Mouse (Mus musculus): ENCODE measurements around the gene Cactin.
A peak's percentile ranks its signal among the peaks of the same experiment; 100 is the strongest.

Gene Cactin

DNA sequence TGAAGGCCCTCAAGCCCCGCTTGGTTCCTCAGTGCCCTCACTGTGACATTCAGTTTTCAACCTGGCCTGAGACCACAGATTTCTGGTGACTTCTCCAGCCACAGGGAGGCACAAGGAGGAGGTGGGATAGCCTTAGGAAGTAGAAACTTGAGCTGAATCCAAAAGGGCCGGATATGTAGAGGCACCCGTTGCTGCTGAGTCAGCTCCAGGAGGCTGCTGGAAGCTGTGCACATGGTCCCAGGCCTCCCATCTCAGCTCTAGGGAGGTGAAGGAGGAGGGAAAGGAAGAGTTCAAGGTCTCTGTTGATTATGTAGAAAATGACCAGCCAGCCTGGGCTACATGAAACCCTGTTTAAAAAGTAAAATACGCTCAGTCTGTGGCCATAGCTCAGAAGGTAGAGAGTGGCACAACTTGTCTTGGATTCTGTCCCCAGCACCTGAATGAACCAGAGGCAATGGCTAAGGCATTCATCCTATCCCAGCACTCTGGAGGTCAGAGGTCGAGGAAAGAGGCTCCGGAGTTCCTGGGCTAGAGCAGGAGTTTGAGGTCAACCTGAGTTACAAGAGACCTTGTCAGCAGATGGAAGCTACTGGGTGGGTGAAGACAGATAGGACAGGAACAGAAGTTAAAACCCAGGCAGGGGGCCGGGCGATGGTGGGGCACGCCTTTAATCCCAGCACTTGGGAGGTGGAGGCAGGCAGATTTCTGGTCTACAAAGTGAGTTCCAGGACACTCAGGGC lies 34.0 kb downstream of the Cactin start:
- DNase-seq (ENCODE audit: low read depth, low spot score): no peak
- Histone ChIP-seq H3K36me3 (ENCODE audit: control insufficient read depth, insufficient read depth, low read length, poor library complexity, severe bottlenecking) (no peaks in the 10 kb centered on the region), H3K27me3 (ENCODE audit: control insufficient read depth, insufficient read depth, low read length, poor library complexity, severe bottlenecking) (no peaks in the 10 kb centered on the region)

DNA sequence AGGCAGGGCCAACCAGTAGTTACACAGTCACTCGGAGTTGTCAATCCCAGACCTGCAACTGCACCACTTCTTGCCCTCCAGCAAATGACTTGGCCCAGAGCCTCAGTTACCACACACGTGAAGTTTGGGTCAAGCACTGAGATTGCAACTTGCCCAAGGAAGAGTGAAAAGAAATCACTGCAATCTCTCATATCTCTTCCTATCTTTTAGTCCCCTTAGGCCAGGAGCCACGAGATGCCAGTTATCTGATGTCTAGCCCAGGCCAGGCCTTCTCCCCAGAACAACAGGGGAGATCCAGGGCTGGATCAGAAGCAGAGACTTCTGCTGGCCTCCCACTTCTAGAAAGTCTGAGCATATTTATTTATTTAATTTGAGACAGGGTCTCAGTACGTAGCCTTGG lies 34.6 kb downstream of the Cactin start:
- no peak for DNase-seq (ENCODE audit: low read depth, low spot score)
- no peaks in the 10 kb centered on the region for H3K27me3 ChIP-seq (ENCODE audit: control insufficient read depth, insufficient read depth, low read length, poor library complexity, severe bottlenecking)
- H3K36me3 ChIP-seq (ENCODE audit: control insufficient read depth, insufficient read depth, low read length, poor library complexity, severe bottlenecking): no peaks in the 10 kb centered on the region

- DNase-seq (ENCODE audit: low read depth, low spot score): peak; percentile 80
- Histone ChIP-seq H3K27me3 (ENCODE audit: control insufficient read depth, insufficient read depth, low read length, poor library complexity, severe bottlenecking) (no peaks in the 10 kb centered on the region), H3K36me3 (ENCODE audit: control insufficient read depth, insufficient read depth, low read length, poor library complexity, severe bottlenecking) (no peaks in the 10 kb centered on the region)
Measured at GRCm38 (mm10) chr10:81356352-81356990, 35.6 kb downstream of the Cactin start.

DNA sequence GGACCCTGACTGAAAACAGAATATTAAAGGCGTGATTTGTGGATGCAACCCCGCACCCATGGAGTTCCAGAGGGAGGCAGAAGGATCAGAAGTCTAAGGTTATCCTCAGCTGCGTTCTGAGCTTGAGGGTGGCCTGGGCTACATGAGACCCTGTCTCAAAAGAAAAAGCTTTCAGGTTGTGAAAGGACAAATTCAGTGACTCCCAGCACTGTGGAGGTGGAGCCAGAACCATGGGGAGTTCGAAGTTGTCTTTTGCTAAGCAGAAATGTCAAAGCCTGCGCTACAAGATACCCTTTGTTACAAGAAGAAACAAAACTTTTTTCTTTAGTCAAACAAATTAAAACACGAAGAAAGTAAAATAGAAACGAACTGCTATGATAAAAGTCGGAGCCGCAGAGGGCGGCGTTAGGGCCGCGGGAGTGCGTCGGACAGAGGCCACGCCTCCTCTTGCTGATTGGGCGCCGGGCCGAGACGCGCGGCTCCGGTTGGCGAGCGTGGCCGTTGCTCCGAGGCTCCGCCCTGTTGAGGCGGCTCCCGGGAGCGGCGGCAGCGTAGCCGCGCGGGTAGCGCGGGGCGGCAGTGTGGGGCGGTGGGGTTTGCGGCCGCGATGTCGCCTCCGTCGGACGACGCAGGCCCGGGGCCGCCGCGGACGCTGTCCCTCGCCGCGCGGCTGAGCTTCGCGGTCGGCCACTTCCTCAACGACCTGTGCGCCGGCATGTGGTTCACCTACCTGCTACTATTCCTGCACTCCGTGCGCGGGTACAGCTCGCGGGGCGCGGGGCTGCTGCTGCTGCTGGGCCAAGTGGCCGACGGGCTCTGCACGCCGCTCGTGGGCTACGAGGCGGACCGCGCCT lies 36.3 kb downstream of the Cactin start, which contains the start of gene Mfsd12:
Gene Mfsd12, plus strand, starts transcription at position 501 of the 854 bp plus-strand sequence.
- Histone ChIP-seq H3K36me3 (ENCODE audit: control insufficient read depth, insufficient read depth, low read length, poor library complexity, severe bottlenecking) (no peaks in the 10 kb centered on the region), H3K27me3 (ENCODE audit: control insufficient read depth, insufficient read depth, low read length, poor library complexity, severe bottlenecking) (no peaks in the 10 kb centered on the region)
- DNase-seq (ENCODE audit: low read depth, low spot score): peak; percentile 91

GRCm38 (mm10) chr10:81358209-81358608 lies 37.3 kb downstream of the Cactin start:
- Histone ChIP-seq H3K27me3 (ENCODE audit: control insufficient read depth, insufficient read depth, low read length, poor library complexity, severe bottlenecking) (no peaks in the 10 kb centered on the region), H3K36me3 (ENCODE audit: control insufficient read depth, insufficient read depth, low read length, poor library complexity, severe bottlenecking) (no peaks in the 10 kb centered on the region)
- DNase-seq (ENCODE audit: low read depth, low spot score): no peak

GRCm38 (mm10) chr10:81358841-81359240 lies 37.9 kb downstream of the Cactin start:
- no peaks in the 10 kb centered on the region for H3K36me3 ChIP-seq (ENCODE audit: control insufficient read depth, insufficient read depth, low read length, poor library complexity, severe bottlenecking)
- peak; percentile 35 for DNase-seq (ENCODE audit: low read depth, low spot score)
- no peaks in the 10 kb centered on the region for H3K27me3 ChIP-seq (ENCODE audit: control insufficient read depth, insufficient read depth, low read length, poor library complexity, severe bottlenecking)

DNA sequence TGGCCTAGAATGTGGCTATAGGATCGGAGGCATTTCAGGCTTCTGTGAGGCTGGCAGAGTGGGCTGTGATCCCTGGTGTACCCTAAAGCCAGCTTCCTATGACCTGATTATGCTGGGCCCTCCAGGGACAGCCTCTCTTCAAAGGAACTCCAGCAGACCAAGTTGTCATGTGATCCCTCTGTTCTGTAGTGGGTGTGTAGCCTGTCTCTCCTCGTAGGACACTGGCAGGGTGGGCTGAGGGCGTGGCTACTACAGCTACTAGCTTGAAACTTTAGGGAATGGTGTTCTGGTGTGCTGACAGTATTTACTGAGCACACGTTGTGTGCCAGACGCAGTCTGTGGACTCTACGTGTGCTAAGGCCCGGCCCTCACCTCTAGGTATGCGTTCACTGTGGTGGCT lies 39.8 kb downstream of the Cactin start:
- Histone ChIP-seq H3K27me3 (ENCODE audit: control insufficient read depth, insufficient read depth, low read length, poor library complexity, severe bottlenecking) (no peaks in the 10 kb centered on the region), H3K36me3 (ENCODE audit: control insufficient read depth, insufficient read depth, low read length, poor library complexity, severe bottlenecking) (no peaks in the 10 kb centered on the region)
- no peak for DNase-seq (ENCODE audit: low read depth, low spot score)

DNA sequence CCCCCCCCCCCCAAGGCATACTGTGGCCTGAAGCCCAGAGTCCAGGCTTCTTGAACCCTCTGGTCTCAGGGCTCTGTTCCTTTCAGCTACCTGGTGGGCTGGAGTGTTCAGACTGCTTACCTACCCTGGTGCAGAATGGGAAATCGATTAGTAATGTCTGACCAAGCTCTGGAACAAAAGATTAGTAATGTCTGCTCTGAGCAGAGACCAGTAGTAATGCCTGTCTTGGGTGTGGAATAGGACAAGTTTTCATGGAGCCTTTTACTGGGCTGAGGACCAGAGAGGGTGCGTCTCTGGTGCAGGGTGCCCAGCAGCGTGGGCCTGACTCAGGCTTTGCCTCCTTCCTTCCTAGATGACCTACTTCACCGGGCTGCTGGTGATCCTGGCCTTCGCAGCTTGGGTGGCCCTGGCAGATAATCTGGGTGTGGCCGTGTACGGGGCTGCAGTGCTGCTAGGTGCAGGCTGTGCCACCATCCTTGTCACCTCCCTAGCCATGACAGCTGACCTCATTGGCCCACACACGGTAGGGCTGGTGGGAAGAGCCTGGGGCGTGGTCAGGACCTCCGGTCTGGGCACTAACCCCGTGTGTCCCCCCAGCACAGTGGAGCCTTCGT lies 41.5 kb downstream of the Cactin start:
- DNase-seq (ENCODE audit: low read depth, low spot score): no peak
- H3K27me3 ChIP-seq (ENCODE audit: control insufficient read depth, insufficient read depth, low read length, poor library complexity, severe bottlenecking): no peaks in the 10 kb centered on the region
- H3K36me3 ChIP-seq (ENCODE audit: control insufficient read depth, insufficient read depth, low read length, poor library complexity, severe bottlenecking): peaks cover 5% of the 10 kb centered on the region

DNA sequence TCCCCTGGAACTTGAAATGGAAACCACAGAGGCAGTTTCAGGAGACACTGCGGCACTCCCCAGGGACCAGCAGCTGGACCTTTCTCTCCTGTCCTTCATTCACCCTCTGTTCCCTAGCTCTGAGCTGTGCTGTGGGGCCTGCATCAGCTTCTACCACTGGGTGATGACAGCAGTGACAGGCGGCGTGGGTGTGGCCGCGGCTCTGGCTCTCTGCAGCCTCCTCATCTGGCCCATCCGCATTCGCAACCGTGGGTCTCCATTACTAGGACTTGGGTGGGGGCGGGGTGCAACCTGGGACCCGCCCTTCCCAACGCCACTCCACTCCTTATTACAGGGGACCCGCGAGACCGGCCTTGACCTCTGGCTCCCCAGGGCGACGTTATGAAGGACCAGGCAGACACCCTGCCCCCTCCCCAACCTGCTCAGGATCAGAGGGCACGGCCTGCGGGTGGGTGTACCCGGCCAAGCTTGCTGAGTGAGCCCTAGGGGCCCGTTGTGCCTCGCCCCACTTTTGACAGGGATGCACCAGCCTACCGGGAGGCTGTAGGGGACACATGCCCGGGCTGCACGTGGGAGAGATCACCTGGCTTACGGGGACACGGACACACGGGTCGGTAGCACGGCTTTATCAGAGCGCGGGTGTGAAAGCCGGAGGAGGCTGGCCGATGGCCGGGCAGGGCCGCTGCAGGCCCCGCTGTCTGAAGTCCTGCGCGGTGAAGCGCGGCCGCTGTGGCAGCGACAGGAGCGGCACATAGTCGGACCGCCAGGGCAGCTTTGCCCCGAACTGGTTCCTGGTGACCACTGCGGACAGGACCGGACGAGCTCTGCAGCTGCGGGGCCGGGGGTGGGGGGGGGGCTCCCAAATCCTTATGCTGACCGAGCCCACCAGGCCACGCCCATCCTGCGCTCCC lies 42.8 kb downstream of the Cactin start:
- H3K36me3 ChIP-seq (ENCODE audit: control insufficient read depth, insufficient read depth, low read length, poor library complexity, severe bottlenecking): peaks cover 7% of the 10 kb centered on the region
- no peak for DNase-seq (ENCODE audit: low read depth, low spot score)
- no peaks in the 10 kb centered on the region for H3K27me3 ChIP-seq (ENCODE audit: control insufficient read depth, insufficient read depth, low read length, poor library complexity, severe bottlenecking)

GRCm38 (mm10) chr10:81364666-81365065 lies 43.8 kb downstream of the Cactin start:
- Histone ChIP-seq H3K36me3 (ENCODE audit: control insufficient read depth, insufficient read depth, low read length, poor library complexity, severe bottlenecking) (peaks cover 7% of the 10 kb centered on the region), H3K27me3 (ENCODE audit: control insufficient read depth, insufficient read depth, low read length, poor library complexity, severe bottlenecking) (no peaks in the 10 kb centered on the region)
- DNase-seq (ENCODE audit: low read depth, low spot score): no peak

DNA sequence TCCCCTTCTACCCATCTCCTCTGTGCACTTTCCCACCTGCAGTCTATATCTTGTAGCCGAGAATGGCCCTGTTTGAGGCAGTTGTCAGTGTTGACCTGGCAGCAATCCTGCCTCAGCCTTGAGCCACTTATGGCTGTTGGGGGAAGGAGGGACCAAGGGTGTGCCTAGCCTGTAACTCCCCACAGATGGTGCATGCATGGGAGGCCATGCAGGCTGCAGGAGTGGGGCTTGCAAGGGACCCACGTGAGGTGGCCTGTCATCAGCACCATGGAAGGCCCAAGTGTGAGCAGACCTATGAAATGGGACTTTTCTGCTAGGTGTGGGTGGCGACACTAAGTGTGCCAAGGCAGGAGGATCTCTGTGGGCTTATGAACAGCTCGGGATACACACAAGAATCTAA lies 44.2 kb downstream of the Cactin start:
- H3K27me3 ChIP-seq (ENCODE audit: control insufficient read depth, insufficient read depth, low read length, poor library complexity, severe bottlenecking): no peaks in the 10 kb centered on the region
- H3K36me3 ChIP-seq (ENCODE audit: control insufficient read depth, insufficient read depth, low read length, poor library complexity, severe bottlenecking): peaks cover 7% of the 10 kb centered on the region
- DNase-seq (ENCODE audit: low read depth, low spot score): no peak

GRCm38 (mm10) chr10:81365672-81366476 lies 45.0 kb downstream of the Cactin start, which contains the start of gene 4930404N11Rik:
Gene 4930404N11Rik (minus strand): TSS chr10:81365816.
- DNase-seq (ENCODE audit: low read depth, low spot score): no peak
- peaks cover 7% of the 10 kb centered on the region for H3K36me3 ChIP-seq (ENCODE audit: control insufficient read depth, insufficient read depth, low read length, poor library complexity, severe bottlenecking)
- H3K27me3 ChIP-seq (ENCODE audit: control insufficient read depth, insufficient read depth, low read length, poor library complexity, severe bottlenecking): no peaks in the 10 kb centered on the region

GRCm38 (mm10) chr10:81366477-81367206 lies 45.7 kb downstream of the Cactin start:
- Histone ChIP-seq H3K27me3 (ENCODE audit: control insufficient read depth, insufficient read depth, low read length, poor library complexity, severe bottlenecking) (no peaks in the 10 kb centered on the region), H3K36me3 (ENCODE audit: control insufficient read depth, insufficient read depth, low read length, poor library complexity, severe bottlenecking) (peaks cover 7% of the 10 kb centered on the region)
- DNase-seq (ENCODE audit: low read depth, low spot score): no peak
